Mouse (Mus musculus): ENCODE data around the gene Ccm2. TPM values are rescaled to one million over a fixed set of nuclear protein-coding genes. Genes with fewer than 3 reads are reported as not detected.

The Ccm2 gene
- polyA plus RNA-seq, 1 experiment from 2014 or later: 95.8 TPM

DNA sequence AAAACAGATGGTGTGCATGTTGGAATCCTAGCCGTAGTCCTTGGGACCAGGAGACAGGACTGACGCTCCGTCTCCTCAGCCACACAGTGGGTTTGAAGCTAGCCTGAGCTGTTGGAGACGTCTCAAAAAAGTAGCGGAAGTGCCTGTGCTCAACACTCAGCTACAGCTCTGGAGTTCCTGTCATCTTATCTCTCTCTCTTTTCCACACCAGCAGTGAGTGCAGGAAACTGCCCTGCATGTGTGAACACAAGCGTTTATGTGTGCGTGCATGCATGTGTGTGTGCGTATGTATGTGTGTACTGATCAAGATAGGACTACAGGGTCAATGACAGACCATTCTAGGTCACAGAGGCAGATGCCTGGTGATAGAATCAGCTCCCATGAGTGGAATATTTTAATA lies 21.3 kb downstream of the Ccm2 start:
- peak overlapping the region; percentile 5; the same call in 1 of the 2 replicates for H3K27ac ChIP-seq
- H3K36me3 ChIP-seq: peaks cover 28% of the 10 kb centered on the region
- H3K4me3 ChIP-seq: no peak overlapping the region
- WGBS: 92% methylated on average over 8 of the region's 8 CpGs
- no peak overlapping the region for H3K9ac ChIP-seq
- peaks cover 17% of the 10 kb centered on the region for H3K4me1 ChIP-seq
- no peak overlapping the region for H3K4me2 ChIP-seq (replicated peaks)
- H3K9me3 ChIP-seq (replicated peaks): no peaks in the 10 kb centered on the region
- H3K27me3 ChIP-seq: no peaks in the 10 kb centered on the region
- ATAC-seq (ENCODE audit: low FRiP score): no peak

DNA sequence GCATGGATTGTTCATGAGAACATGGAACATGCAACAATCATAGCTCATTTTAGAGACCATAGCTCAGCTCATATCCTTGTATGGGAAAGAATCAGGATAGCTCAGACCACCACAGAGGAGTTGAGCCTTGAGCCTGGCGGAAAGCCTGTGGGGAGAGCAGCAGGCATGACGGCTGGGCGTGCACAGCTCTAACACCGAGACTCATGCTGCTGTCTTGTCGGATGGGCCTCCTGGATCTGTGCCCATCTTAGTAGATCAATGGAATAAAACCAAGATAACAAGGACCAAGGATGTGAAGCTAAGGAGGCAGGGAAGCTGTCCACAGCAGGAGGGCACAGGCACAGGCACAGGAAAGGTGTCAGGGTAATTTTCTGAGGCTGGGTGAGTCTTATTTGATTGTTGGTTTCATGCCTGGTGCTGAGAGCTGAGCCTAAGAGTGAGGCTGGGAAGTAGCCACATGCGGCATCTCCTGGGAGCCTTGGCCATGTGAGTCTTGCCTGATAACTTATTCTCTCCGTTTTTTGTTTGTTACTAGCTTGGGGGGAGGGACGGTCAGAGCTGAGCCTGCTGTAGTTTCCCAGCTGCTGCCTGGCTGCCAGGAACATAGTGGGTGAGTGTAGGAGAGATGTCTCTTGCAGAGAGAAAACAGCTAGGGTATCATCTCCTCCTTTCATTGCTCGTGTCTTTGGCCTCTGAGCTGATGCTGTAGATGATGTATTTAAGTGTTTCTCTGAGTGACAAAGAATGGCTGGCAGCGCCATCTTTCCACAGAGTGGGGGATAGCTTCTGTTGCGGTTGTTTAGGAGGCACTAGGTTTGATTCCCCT lies 22.1 kb downstream of the Ccm2 start:
- peaks cover 17% of the 10 kb centered on the region for H3K4me1 ChIP-seq
- peak; percentile 66 for ATAC-seq (ENCODE audit: low FRiP score)
- H3K27me3 ChIP-seq: no peaks in the 10 kb centered on the region
- peaks cover 31% of the 10 kb centered on the region for H3K36me3 ChIP-seq
- no peaks in the 10 kb centered on the region for H3K9me3 ChIP-seq (replicated peaks)
- H3K9ac ChIP-seq: 0 out of 2 replicates have a peak overlapping the region, but pooled peaks have one; percentile 38
- no peak overlapping the region for H3K4me3 ChIP-seq
- 61% methylated on average over 11 of the region's 11 CpGs for WGBS
- H3K4me2 ChIP-seq (replicated peaks): no peak overlapping the region
- H3K27ac ChIP-seq: peak overlapping the region; percentile 79

DNA sequence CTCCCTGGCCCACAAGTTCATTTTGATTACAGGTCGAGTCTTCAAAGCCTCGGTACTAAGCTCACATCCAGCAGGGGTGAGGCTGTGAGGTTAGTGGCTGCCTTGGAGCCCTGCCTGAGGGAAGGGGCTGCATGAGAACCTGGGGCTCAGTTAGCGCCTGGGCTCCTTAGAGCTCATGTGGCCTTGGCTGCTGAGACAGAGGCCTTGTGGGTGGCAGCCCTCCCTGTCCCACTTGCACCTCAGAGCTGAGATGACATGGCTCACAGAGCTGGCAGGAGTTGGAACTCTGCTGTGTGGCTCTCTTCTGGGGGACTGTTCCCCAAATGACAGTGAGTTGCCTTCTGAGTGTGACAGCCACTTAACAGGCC lies 22.7 kb downstream of the Ccm2 start:
- WGBS: 61% methylated on average over 3 of the region's 3 CpGs
- ATAC-seq (ENCODE audit: low FRiP score): peak; percentile 42; the same call in 1 of the 2 replicates
- Histone ChIP-seq H3K27ac (peak overlapping the region; percentile 79), H3K4me1 (peaks cover 17% of the 10 kb centered on the region), H3K9ac (no peak overlapping the region), H3K4me2 (replicated peaks) (no peak overlapping the region), H3K9me3 (replicated peaks) (no peaks in the 10 kb centered on the region), H3K4me3 (no peak overlapping the region), H3K27me3 (no peaks in the 10 kb centered on the region), H3K36me3 (peaks cover 31% of the 10 kb centered on the region)

DNA sequence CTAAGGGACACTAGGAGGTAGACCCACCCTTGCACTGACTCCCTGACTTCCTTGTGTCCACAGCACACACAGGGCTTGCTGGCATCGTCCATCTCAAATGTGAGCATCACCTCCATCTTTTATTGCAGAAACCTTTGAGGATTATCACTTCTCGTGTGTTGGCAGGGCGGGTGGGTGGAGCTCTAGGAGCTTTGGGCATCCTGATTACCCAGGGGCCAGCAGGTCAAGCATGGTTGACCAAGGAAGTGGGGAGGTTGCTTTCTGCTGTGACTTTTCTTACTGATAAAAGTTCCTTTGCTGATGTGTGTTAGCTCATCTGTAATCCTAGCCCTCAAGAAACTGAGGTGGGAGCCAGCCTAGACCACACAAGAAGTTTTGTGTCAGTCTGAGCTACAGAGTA lies 29.5 kb downstream of the Ccm2 start:
- Histone ChIP-seq H3K9ac (no peak overlapping the region), H3K4me2 (replicated peaks) (no peak overlapping the region), H3K9me3 (replicated peaks) (no peaks in the 10 kb centered on the region), H3K36me3 (peaks cover 25% of the 10 kb centered on the region), H3K27ac (no peak overlapping the region), H3K27me3 (no peaks in the 10 kb centered on the region), H3K4me3 (no peak overlapping the region), H3K4me1 (peaks cover 7% of the 10 kb centered on the region; the same call in 1 of the 2 replicates)
- 87% methylated on average over 3 of the region's 3 CpGs for WGBS
- ATAC-seq (ENCODE audit: low FRiP score): no peak

DNA sequence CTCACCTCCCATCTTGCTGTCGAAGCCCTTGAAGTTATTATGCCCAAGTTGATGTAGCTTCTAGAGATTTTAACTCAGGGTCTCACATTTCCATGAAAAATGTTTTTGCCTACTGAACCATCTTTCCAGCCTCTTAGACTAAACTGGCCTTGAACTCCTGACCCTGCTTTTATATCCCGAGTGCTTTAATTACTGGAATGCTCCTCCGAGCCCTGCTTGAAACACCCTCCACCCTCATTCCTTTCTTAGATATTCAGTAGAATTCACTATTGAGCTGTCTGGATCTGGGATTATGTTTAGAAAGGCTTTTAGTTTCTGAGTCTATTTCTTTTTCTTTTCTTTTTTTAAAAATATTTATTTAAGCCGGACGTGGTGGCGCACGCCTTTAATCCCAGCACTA lies 32.7 kb downstream of the Ccm2 start:
- Histone ChIP-seq H3K27ac (no peak overlapping the region), H3K4me1 (peaks cover 7% of the 10 kb centered on the region; the same call in 1 of the 2 replicates), H3K4me3 (no peak overlapping the region), H3K36me3 (peaks cover 10% of the 10 kb centered on the region), H3K9me3 (replicated peaks) (no peaks in the 10 kb centered on the region), H3K4me2 (replicated peaks) (no peak overlapping the region), H3K27me3 (no peaks in the 10 kb centered on the region), H3K9ac (no peak overlapping the region)
- ATAC-seq (ENCODE audit: low FRiP score): no peak
- WGBS: 88% methylated on average over 7 of the region's 7 CpGs

DNA sequence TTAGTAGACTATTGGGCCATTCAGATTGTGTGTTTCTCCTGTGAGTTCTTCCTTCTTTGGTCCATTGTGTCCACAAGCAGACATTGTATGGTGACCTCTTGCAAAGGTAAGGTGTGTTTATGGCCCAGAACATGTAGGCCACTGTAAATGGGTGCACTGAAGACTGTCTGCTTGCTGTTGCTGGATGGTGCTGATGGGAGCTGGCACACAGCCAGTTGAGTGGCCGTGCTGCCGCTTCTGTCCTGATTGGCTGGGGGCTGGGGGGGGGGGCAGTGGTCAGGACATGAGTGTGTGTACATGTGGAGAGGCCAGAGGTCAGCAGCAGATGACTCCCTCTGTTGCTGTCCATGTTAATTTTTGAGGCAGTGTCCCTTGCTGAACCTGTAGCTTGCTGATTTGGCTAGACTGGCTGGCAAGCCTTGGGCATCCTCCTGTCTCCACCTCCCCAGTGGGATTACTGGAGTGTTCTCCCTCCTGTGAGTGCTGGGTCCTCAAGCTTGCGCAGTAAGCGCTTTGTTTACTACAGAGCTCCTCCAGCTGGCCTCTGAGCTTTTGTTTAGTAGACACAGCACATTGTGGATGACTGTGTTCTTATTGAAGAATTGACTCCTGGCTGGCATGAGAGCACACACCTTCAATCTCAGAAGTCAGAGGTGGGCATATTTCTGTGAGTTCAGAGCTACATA lies 33.5 kb downstream of the Ccm2 start:
- H3K36me3 ChIP-seq: peaks cover 14% of the 10 kb centered on the region
- ATAC-seq (ENCODE audit: low FRiP score): 0 out of 2 replicates have a peak, but pooled peaks have one; percentile 32
- 77% methylated on average over 4 of the region's 4 CpGs for WGBS
- H3K27me3 ChIP-seq: no peaks in the 10 kb centered on the region
- no peak overlapping the region for H3K4me2 ChIP-seq (replicated peaks)
- no peaks in the 10 kb centered on the region for H3K9me3 ChIP-seq (replicated peaks)
- H3K9ac ChIP-seq: no peak overlapping the region
- H3K4me3 ChIP-seq: no peak overlapping the region
- H3K4me1 ChIP-seq: peaks cover 7% of the 10 kb centered on the region; the same call in 1 of the 2 replicates
- H3K27ac ChIP-seq: no peak overlapping the region

DNA sequence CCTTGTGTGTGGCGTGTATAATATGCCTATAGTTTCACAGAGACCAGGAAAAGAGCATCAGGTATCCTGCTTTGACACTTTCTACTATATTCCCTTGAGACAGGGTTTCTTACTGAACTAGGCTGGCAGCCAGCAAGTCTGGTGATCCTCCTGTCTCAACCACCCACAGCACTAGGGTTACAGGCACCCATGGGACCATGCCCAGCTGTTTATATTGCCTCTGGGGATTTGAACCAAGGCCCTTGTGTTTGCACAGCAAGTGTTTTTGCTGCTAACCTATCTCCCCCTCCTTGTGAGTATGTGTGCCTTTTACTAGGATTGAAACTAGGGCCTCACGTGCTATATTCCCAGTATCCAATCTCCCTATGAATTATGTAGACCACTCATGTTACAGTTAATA lies 34.9 kb downstream of the Ccm2 start:
- Histone ChIP-seq H3K4me3 (no peak overlapping the region), H3K27me3 (no peaks in the 10 kb centered on the region), H3K9me3 (replicated peaks) (no peaks in the 10 kb centered on the region), H3K27ac (no peak overlapping the region), H3K4me2 (replicated peaks) (no peak overlapping the region), H3K36me3 (peaks cover 12% of the 10 kb centered on the region), H3K4me1 (peaks cover 7% of the 10 kb centered on the region; the same call in 1 of the 2 replicates), H3K9ac (no peak overlapping the region)
- no peak for ATAC-seq (ENCODE audit: low FRiP score)
- WGBS: 94% methylated on average over 2 of the region's 2 CpGs

DNA sequence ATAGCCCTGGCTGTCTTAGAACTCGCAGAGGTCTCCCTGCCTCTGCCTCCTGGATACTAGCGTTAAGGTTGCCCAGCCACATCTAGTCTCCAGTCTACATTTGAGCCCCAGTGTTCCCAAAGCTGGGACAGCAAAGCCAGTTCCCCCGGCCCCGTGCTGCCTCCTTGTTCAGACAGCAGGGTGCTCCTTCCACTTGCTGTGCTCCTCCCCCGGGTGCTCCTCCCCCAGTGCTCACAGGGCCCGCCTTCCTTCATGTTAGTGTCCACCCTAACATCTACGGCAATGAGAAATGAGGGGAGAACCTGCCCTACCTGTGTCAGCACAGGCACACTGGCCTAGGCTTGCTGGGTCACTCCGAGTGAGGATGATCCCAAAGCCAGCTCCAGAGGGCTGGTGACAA lies 39.1 kb downstream of the Ccm2 start:
- no peak overlapping the region for H3K9ac ChIP-seq
- H3K4me3 ChIP-seq: no peak overlapping the region
- H3K27ac ChIP-seq: no peak overlapping the region
- no peaks in the 10 kb centered on the region for H3K4me1 ChIP-seq
- peaks cover 29% of the 10 kb centered on the region for H3K36me3 ChIP-seq
- H3K4me2 ChIP-seq (replicated peaks): no peak overlapping the region
- WGBS: 94% methylated on average over 8 of the region's 8 CpGs
- no peak for ATAC-seq (ENCODE audit: low FRiP score)
- no peaks in the 10 kb centered on the region for H3K9me3 ChIP-seq (replicated peaks)
- H3K27me3 ChIP-seq: no peaks in the 10 kb centered on the region

DNA sequence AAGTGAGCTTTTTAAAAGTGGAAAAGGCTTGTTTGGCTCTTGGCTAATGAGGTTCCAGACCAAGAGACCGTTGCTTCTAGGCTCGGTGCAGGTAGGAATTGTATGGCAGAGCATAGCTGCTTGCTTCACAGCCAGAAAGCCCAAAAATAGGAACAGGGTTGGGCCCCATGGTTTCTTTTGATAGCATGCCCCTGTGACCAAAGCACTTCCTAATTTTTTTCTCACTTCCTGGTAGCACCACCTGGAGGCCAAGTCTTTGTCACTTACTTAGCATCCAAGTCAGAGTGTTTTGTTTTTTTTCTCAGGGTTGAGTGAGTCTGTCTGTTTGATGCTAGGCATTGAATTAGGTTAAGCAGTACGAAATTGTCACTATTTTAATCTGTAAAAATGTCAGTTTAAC lies 40.0 kb downstream of the Ccm2 start:
- no peak overlapping the region for H3K9ac ChIP-seq
- no peaks in the 10 kb centered on the region for H3K4me1 ChIP-seq
- H3K27ac ChIP-seq: no peak overlapping the region
- H3K4me2 ChIP-seq (replicated peaks): no peak overlapping the region
- H3K9me3 ChIP-seq (replicated peaks): no peaks in the 10 kb centered on the region
- H3K4me3 ChIP-seq: no peak overlapping the region
- peaks cover 39% of the 10 kb centered on the region for H3K36me3 ChIP-seq
- no peak for ATAC-seq (ENCODE audit: low FRiP score)
- 91% methylated on average over 3 of the region's 3 CpGs for WGBS
- H3K27me3 ChIP-seq: no peaks in the 10 kb centered on the region

DNA sequence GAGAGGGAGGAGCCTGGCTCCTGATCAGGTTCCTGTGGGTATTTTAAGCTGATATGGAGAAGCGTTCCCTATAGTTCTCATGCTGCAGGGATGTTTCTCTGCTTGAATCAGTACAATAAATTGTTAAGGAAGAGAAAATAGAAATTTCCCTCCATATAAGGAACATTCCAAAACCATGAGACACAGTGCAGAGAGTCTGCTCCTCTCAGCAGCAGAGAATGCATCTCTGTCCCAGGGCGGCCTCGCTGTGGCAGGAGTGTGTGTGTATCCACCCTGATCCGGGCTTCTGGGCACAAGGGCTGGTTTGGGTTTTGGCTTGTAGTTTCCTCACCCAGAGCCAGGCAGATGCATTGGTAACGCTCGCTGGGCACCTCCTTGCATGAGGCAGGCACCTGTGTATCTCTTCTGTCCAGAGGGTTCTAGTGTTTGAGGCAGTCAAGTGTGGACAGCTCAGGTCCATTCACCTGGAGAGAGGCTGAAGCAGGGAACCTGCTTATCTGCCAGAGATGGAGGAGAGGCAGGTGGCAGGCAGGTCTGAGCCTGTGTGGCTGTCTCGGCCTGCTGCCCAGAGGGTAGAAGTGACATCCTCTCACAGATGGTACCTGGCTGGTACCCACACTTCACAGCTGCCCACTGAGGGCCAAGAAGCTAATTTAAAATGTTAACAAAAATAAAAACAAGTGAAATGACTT lies 40.7 kb downstream of the Ccm2 start:
- no peak overlapping the region for H3K9ac ChIP-seq
- no peaks in the 10 kb centered on the region for H3K27me3 ChIP-seq
- H3K27ac ChIP-seq: no peak overlapping the region
- peaks cover 46% of the 10 kb centered on the region for H3K36me3 ChIP-seq
- no peaks in the 10 kb centered on the region for H3K9me3 ChIP-seq (replicated peaks)
- ATAC-seq (ENCODE audit: low FRiP score): no peak
- WGBS: 94% methylated on average over 7 of the region's 7 CpGs
- H3K4me3 ChIP-seq: no peak overlapping the region
- H3K4me2 ChIP-seq (replicated peaks): no peak overlapping the region
- no peaks in the 10 kb centered on the region for H3K4me1 ChIP-seq

DNA sequence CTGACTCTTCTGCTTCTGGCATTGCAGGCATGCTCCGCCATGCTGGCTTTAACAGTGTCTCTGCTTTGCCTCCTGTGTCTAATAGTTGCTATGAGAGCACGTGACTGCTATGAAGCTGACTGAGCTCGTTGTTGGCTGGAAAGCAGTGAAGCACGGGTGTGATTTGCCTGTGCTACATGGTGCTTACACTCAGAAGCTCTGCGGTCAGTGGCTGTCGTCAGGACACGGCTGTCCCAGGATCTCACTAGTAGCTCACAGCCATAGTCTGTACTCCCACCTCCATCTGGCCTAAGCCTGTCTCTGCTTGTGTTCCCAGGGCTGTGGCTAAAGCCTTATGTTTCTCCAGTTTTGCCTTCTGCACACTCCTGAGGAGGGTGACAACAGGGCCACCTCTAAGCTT lies 41.6 kb downstream of the Ccm2 start:
- Histone ChIP-seq H3K9ac (no peak overlapping the region), H3K27me3 (no peaks in the 10 kb centered on the region), H3K4me1 (no peaks in the 10 kb centered on the region; the same call in 1 of the 2 replicates), H3K36me3 (peaks cover 55% of the 10 kb centered on the region), H3K4me3 (no peak overlapping the region), H3K9me3 (replicated peaks) (no peaks in the 10 kb centered on the region), H3K27ac (no peak overlapping the region), H3K4me2 (replicated peaks) (no peak overlapping the region)
- WGBS: 95% methylated on average over 7 of the region's 7 CpGs
- no peak for ATAC-seq (ENCODE audit: low FRiP score)

DNA sequence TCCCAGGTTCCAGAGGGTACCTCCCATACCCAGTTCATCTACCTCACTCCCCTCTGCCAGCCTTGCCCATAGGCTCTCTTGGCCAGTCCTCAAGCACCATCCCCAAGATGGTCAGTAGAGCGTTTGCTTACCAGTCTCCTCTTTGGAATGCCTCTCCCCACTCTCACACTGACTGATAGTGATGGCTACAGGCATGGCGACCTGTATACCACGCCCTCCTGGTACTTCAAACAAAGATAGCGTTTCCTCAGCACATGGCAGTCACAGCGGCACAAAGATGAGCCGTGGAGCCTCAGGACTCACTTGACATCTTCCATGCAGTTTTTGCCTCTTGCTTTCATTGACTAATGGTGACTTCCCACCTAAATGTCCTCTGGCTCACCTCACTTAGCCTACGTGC lies 43.2 kb downstream of the Ccm2 start:
- Histone ChIP-seq H3K4me3 (no peak overlapping the region), H3K4me1 (no peaks in the 10 kb centered on the region; the same call in 1 of the 2 replicates), H3K36me3 (peaks cover 69% of the 10 kb centered on the region), H3K27me3 (no peaks in the 10 kb centered on the region), H3K4me2 (replicated peaks) (no peak overlapping the region), H3K9me3 (replicated peaks) (no peaks in the 10 kb centered on the region), H3K27ac (no peak overlapping the region), H3K9ac (no peak overlapping the region)
- WGBS: 92% methylated on average over 7 of the region's 7 CpGs
- no peak for ATAC-seq (ENCODE audit: low FRiP score)

Data from hindbrain, embryonic 12.5 days (tissue).